Mouse (Mus musculus) E14TG2a.4 (cell line): Measurements from ENCODE around the gene Otud4.

ENCODE experiments used
- CTCF ChIP-seq: conservative IDR thresholded peaks from 2 replicates; pipeline ENCODE4 v1.5.1; 2014; ENCODE audit warnings: low read length
- NANOG ChIP-seq: IDR thresholded peaks from 2 replicates; pipeline ENCODE4 v1.6.1; 2014; ENCODE audit warnings: borderline replicate concordance, low read length, mixed read lengths
- POU5F1 ChIP-seq: IDR thresholded peaks from 2 replicates; pipeline ENCODE4 v1.6.1; 2014; ENCODE audit warnings: low read length, borderline replicate concordance

DNA sequence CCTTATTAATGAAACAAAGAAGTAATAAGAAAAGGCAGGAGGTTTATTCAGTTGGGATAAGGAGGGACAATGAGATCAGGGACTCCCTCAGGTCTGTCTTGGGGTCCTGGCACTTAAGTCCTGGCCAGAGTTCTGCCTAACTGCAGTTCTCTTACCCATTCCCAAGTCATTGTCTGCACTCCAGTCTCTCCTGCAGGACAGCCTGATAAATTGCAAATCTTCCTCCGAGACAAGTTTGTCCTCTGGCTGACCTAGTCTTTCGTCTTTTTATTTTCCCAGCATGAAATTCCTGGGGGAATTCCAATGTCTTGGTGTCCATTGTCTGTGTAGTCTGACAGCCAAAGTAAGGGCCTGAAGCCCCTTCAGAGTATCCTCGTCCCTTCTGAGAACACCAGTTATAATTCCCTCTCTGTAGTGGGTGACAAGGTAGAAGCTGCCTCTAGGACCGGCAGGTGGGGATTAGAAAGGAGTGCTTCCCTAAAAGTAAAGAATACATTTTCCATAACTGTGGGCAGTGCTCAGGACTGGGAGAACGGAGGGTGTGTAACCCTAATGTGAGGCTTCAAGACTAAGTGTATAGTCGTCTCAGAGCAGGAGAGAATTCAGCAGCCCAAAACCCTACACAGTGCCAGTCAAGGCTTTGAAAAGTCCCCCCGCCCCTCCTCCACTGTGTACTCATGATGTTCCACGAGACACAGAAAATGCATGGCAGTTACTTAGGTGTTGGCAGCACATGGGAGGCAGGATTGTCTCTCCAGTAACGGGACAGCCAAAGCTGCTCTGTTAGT lies 18.7 kb upstream of the Otud4 start:
- TF ChIP-seq CTCF (no peak), POU5F1 (no peak), NANOG (no peak)
